Mouse (Mus musculus) cerebellum, postnatal 14 days (tissue): ENCODE results near the gene Dact1.

Experiments
- DNase-seq, 2 experiments: peaks; one replicate each; pipeline ENCODE4 v3.0.0; 2021; ENCODE audit warnings: mixed read lengths in 2 of 2

The Dact1 gene

DNA sequence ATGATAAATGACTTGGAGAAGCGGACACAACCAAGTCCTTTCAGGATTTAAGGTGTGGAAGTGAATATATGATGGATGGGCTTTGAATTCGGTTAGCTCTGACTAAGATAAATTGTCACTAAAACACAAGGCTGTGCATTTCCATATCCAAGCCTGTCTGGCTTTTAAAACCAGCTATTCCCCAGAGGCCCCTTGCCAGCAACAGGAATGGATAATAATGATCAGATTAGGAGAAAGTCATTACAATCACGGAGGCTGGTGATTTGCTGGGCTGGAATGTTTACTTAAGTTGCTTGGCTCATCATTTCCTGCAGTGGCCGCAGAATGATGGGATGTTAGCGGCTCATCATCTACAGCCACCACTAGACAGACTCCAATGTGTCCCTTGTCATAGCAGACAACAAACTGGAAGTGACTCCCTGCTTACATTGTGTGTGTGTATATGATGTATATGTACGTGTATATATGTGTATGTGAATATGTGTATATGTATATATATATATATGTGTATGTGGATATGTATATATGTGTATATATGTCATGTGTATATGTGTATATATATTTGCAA lies 28.3 kb downstream of the Dact1 start:
- no peak for DNase-seq

GRCm38 (mm10) chr12:71339142-71339848 lies 29.6 kb downstream of the Dact1 start:
- no peak for DNase-seq

DNA sequence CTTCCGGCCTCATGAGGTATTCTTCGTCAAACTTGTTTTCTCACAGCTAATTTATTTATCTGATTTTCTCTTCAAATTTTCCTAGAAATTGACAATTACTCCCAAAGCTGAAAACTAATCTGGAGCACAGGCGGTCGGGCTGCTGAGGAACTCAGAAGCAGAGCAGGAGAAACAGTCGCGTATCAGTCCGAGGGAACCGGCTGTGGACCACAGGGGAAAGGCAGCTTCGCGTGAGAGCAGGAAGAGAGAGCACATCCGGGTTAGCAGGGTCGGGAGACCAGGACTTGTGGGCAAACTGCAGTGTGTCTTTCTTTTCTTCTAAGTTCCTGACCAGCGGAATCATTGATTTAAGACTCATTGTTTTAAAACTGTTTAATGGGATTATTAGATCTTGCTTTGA lies 32.7 kb downstream of the Dact1 start:
- peak in 1 of 2 experiments; percentile 35 for DNase-seq

DNA sequence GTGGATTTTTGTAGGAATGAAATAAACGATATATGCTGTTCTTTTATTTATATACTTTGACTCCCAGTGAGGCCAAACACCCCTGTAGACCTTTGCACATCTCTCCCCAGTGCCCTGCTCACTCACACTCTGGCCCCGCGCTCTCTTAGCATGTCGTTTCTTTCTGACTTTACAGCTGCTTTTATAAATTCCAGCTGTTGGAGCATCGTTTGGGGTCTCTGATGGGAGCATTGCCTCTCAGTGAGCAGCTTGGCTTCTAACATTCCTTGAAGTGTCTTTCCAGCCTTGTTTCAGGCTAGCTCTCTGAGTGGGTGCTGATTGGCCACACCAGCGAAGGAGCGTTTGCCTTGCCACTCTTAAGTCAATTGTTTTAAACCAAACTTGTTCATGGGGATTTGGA lies 35.8 kb downstream of the Dact1 start:
- DNase-seq, result no peak

DNA sequence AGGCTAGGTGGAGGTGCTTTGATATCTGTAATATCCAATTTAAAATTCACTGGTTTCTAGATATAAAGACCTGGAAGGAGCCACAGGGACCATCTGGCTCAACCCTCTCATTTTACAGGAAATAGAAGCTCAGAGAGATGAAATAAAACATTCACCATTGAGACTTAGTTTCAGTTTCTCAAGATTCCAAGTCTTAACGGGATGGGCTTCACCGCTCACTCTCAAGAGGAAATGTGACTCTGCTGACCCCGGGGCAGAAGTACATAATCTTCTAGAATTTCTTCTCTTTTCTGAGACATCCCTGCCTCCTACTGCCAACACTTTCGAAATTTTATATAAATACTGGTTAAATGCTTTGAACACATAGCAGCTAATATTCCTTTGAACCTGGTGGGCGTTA lies 36.4 kb downstream of the Dact1 start:
- no peak for DNase-seq

GRCm38 (mm10) chr12:71348401-71348896 lies 38.8 kb downstream of the Dact1 start:
- DNase-seq, result no peak

DNA sequence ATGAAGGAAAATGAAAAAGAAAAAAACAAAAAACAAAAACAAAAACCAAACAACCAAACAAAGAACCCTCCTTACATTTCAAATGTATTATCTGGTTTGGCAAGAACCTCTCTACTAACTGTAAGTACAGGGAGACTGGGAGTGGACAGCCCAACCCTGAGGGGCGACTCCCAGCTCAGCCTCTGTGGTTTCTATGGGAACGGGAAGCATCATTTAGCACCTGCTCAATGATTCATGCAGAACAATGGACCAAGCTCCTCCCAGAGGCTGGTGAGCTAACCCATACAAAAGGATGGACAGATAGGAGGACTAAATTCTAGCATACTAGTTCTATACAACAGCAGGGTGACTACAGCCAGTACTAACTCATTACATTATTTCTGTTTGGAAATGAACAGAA lies 40.4 kb downstream of the Dact1 start:
- no peak for DNase-seq

- DNase-seq, result no peak
Observed at GRCm38 (mm10) chr12:71354656-71355055, 45.0 kb downstream of the Dact1 start.

DNA sequence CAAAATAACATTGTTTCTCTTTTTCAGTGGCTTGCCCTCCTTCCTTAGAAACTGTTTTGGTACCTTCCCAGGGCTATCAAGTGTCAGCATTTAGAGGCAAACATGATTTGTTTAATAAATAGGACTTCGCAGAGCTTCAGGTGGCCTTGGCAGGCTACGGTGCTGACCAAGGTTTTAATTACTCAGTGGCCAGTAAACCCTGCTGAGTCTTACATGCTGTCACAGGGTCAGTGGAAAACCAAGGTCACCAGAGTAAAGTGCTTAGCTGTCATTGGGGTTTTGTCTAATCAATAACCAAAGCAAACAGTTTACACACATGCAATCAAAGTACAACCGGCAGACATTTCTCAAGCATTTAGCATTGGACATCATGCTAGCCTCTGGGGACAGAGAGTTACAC lies 45.4 kb downstream of the Dact1 start:
- DNase-seq, result no peak

- no peak for DNase-seq
Observed at GRCm38 (mm10) chr12:71361616-71362015, 51.9 kb downstream of the Dact1 start.

DNA sequence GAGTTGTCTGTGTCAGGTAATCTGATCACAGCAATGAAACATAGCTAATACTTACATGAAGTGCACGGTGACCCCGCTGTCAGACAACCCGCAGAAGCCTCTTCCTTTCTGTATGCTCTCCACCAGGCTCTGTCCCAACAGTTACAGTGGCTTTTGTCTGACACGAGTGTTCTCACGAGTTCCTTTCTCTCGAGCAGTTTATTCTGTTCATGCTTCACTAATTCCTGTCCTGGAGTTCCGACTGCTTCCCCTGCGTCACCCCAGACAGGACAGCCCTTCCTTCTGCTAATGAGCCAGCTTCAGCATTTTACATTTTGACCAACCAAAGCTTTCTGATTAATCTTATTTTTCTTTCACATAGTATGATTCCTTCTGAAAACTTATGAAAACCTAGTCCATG lies 52.7 kb downstream of the Dact1 start:
- no peak for DNase-seq

DNA sequence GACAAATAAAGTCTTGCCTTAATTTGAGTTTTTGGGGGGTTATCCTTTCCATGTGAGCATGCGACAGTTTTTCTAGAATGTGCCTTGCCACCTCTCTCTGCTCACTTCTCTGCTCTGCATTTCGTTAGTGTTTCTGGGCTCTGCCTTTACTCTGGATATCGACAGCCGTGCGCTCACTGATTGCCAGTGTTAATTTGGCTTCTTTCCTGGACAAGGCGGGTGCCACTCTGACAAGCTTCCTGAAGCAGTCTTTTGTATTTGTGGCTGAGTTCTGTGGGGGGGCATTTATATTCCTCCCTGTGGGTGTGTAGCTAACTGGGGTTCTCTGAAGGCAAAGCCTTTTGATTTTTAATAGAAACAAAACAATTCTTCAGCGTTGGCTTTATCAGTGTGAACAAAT lies 54.4 kb downstream of the Dact1 start:
- DNase-seq, result peak; percentile 70 to 78

DNA sequence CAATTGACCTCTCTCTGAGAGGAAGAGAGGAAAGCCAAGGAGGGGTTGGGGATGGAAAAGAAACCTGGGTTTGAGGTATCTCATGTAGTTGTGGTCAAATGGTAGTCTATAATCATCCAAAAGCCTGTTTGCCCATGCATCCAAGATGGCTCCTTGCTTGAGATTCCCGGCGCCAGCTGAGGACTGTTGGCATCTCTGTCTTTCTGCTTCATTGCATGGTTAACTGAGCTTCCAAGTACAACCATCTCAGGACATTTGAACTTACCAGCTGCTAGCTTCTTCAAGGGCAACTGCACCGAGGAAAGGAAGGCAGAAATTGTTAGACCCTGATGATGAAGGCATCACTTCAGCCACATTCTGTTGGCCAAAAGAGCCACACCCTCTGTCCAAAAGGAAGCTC lies 54.8 kb downstream of the Dact1 start:
- peak; percentile 48 to 54 for DNase-seq

DNA sequence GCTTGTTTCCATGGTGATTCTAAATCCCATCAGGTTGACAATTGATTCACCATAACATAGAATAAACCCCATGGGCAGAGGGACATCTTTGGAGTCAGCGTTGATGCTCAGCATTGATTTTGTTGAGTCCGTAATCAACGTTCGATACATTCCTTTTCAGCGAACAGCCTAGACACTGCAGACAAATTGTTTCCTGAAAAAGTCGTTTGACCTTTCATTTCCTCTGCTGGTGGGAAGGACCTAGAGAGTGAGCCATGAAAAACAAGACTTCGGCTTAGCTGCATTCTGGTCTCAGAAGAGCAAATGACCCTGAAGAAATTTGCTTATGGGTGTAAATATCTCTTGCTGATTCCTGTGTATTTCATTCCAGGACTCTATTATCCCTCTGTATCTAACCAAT lies 55.5 kb downstream of the Dact1 start:
- no peak for DNase-seq

- DNase-seq, result peak; percentile 61 to 80
Observed at GRCm38 (mm10) chr12:71366175-71366574, 56.5 kb downstream of the Dact1 start.

GRCm38 (mm10) chr12:71368631-71369030 lies 58.9 kb downstream of the Dact1 start:
- no peak for DNase-seq
